Mouse (Mus musculus) lung, adult 2 months (tissue): ENCODE measurements at regions not wholly inside any gene's neighbourhood (a gene's known extent, or its start where the extent isn't known, plus 50 kb on each side); places are given as distances from the start of the nearest gene placed in this dataset.

Experiments
- CTCF ChIP-seq: fragments of 200-500 bp; IDR thresholded peaks from 2 replicates; pipeline ENCODE4 v1.5.1; 2011; ENCODE audit warnings: mild to moderate bottlenecking, low read length, control low read depth; ENCODE audit not compliant: insufficient read depth
- POLR2A ChIP-seq: fragments of 200-500 bp; IDR thresholded peaks from 2 replicates; pipeline ENCODE4 v1.6.1; 2011; ENCODE audit warnings: low read depth, mild to moderate bottlenecking, control low read depth, low read length, borderline replicate concordance; ENCODE audit errors: extremely low read depth

GRCm38 (mm10) chr5:118834129-118834528 is 273.6 kb downstream of the Med13l start:
- no peak for TF ChIP-seq CTCF
- no peak for TF ChIP-seq POLR2A
